Mouse (Mus musculus) frontal cortex, adult (tissue): ENCODE results near the gene Fcnb.

ENCODE experiments used
- ATAC-seq: cut with Nextera tagmentation; 2 replicates; pipeline ENCODE4 v1.9.2; 2017; ENCODE audit warnings: mild to moderate bottlenecking, moderate library complexity, mixed read lengths; ENCODE audit not compliant: low TSS enrichment

Fcnb gene

GRCm38 (mm10) chr2:28084768-28085167 lies at the start of gene Fcnb:
TSS of gene Fcnb (minus strand) at chr2:28084885.
- no peak for ATAC-seq

- no peak for ATAC-seq
Measured at GRCm38 (mm10) chr2:28133833-28134232, 49.1 kb upstream of the Fcnb start.

GRCm38 (mm10) chr2:28132117-28132516 lies 47.4 kb upstream of the Fcnb start:
- peak; percentile 70; the same call in 1 of the 2 replicates for ATAC-seq

GRCm38 (mm10) chr2:28126763-28127438 lies 42.2 kb upstream of the Fcnb start:
- no peak for ATAC-seq

- peak; percentile 85 for ATAC-seq
Measured at GRCm38 (mm10) chr2:28123910-28124309, 39.2 kb upstream of the Fcnb start.

GRCm38 (mm10) chr2:28121309-28121708 lies 36.6 kb upstream of the Fcnb start:
- no peak for ATAC-seq

- no peak for ATAC-seq
Measured at GRCm38 (mm10) chr2:28120342-28120741, 35.7 kb upstream of the Fcnb start.

GRCm38 (mm10) chr2:28118518-28119116 lies 33.9 kb upstream of the Fcnb start:
- ATAC-seq, result no peak

GRCm38 (mm10) chr2:28117490-28118308 lies 33.0 kb upstream of the Fcnb start:
- no peak for ATAC-seq

GRCm38 (mm10) chr2:28108763-28109162 lies 24.1 kb upstream of the Fcnb start:
- no peak for ATAC-seq

- ATAC-seq, result no peak
Measured at GRCm38 (mm10) chr2:28106002-28106401, 21.3 kb upstream of the Fcnb start.

- ATAC-seq, result no peak
Measured at GRCm38 (mm10) chr2:28103653-28104052, 19.0 kb upstream of the Fcnb start.

- ATAC-seq, result no peak
Measured at GRCm38 (mm10) chr2:28101892-28102291, 17.2 kb upstream of the Fcnb start.

GRCm38 (mm10) chr2:28100796-28101483 lies 16.3 kb upstream of the Fcnb start:
- no peak for ATAC-seq

GRCm38 (mm10) chr2:28098547-28099505 lies 14.1 kb upstream of the Fcnb start:
- peak; percentile 52; the same call in 1 of the 2 replicates for ATAC-seq

- no peak for ATAC-seq
Measured at GRCm38 (mm10) chr2:28096751-28097309, 12.1 kb upstream of the Fcnb start.

GRCm38 (mm10) chr2:28092099-28092498 lies 7.4 kb upstream of the Fcnb start:
- ATAC-seq, result no peak

GRCm38 (mm10) chr2:28091042-28091441 lies 6.4 kb upstream of the Fcnb start:
- ATAC-seq, result no peak

- ATAC-seq, result no peak
Measured at GRCm38 (mm10) chr2:28090299-28091008, 5.8 kb upstream of the Fcnb start.

GRCm38 (mm10) chr2:28089095-28089494 lies 4.4 kb upstream of the Fcnb start:
- no peak for ATAC-seq
